Mouse (Mus musculus): Measurements from ENCODE around the gene Kansl3.

Kansl3 gene

DNA sequence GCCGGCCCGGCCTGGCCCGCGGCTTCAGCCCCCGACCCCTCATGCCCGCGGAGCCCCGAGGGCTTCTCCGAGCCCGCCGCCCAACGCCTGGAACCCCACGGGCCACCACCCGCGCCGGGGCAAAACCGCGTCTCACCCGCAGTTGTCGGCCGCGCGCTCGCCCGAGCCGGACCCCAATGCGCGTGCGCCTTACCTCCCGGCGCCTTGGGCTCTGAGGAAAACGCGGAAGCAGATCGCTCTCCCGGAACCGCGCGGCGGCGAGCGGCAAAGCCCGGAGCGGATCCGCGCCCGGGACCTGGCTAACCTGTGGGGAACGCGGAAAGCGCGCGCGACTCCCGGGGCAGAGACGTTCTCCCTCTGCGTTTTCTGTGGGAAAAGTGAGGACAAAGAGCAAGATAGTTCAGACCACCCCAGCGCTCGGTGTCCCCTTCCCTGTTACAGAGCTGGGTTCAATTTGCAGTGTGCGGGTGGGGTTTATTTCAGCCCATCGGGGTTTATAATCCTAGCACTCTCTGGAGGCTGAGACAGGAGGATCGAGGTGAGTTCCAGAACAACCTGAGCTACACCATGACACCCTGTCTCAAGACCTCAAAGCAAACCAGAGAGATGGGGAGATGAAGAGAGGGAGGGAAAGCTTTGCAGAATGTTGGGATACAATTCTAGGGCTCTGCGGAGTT lies at the start of gene Kansl3:
Kansl3 (minus strand) TSS at position 213 of the 677 bp plus-strand sequence.
- peak; percentile 72 to 74 for DNase-seq

DNA sequence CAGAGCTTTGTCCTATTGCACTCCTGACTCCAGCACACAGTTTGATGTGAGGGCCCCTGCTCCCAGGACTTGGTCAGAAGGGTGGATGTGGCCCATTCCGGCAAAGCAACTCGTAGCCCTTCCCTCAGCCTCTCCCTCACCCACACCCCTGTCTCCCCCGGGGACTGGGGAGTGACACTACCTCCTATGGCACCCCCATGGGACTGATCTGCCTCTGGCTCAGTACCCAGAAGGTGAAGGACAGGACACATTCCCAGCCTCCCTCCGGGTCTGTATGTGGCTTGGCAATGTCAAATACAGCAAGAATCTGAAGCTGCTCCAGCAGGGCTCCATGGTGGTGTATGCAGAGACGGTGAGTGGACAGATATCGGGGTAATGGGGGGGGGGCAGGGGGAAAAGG lies 35.5 kb upstream of the Kansl3 start:
- DNase-seq = no peak

DNA sequence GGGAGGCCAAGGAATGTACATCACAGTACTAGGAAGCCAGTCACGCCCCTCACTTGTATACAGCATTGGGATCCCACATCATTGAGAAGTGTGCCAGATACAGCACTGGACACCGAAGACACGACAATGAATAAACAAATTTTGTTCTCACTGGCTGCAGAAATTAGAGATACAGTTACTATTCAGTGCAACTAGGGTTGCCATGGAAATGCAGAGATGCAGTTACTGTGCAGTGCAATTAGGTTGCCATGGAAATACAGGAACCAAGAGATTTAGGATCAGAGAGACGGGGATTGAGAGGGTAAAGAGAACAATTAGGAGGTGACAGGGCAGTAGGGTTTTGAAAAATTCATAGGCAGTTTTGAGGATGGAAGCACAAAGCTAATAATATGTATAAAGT lies 32.5 kb upstream of the Kansl3 start:
- DNase-seq = no peak

DNA sequence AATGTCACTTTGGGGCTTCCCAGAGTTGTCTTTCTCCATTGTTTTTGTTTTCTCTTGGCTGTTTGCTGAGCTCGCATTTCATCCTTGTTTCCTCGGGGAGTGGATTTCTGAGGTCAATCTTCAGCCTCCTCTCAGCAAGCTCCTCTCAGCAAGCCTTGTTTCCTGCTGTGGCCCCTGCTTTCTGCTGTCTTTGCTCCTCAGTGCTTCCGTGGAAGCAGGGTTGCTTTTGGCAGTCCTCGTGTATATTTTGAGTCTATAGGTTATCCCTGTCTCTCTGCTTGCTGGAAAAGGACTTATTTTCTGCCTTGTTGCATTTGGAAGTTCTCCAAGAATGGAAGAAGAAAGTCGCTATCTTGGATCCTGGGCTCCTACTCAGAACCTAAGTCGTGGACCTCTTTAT lies 28.1 kb upstream of the Kansl3 start:
- DNase-seq = no peak

DNA sequence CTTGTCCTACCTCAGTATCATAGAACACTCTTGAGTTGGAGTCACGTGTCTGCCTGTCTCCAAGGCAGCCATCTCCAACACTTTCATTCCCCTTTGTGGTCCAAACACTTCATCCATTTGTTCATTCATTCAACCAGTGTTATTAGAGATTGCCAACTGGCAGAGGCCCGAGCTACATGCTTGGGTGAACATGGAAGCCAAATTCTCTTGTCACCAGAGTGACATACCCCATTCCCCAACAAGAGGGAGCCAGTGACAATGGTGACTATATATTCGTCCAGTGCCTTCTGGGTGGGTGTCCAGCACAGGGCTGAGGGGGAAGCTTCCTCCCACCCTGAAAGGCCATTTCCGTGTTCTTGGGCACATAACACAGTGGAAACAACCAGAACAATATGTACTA lies 10.6 kb upstream of the Kansl3 start:
- no peak for DNase-seq

DNA sequence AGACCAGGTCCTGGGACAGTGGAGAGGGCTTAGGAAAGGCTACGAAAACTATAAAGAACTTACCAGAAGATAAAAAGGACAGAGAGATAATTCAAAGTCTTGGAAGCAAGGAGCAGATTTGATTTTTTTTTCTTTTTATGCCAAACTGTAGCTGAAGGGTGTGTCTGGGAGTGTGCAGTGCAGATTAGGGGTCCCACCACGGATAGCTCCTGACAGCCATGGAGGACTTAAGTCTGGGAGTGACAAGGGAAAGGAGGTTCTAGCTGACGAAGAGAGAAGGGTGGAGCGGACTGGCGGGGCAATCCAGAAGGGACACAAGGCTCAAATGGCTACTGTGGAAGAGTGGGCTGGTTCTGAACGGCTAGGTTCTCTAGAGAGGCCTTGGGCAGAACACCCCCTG lies 9.9 kb upstream of the Kansl3 start:
- DNase-seq = no peak

DNA sequence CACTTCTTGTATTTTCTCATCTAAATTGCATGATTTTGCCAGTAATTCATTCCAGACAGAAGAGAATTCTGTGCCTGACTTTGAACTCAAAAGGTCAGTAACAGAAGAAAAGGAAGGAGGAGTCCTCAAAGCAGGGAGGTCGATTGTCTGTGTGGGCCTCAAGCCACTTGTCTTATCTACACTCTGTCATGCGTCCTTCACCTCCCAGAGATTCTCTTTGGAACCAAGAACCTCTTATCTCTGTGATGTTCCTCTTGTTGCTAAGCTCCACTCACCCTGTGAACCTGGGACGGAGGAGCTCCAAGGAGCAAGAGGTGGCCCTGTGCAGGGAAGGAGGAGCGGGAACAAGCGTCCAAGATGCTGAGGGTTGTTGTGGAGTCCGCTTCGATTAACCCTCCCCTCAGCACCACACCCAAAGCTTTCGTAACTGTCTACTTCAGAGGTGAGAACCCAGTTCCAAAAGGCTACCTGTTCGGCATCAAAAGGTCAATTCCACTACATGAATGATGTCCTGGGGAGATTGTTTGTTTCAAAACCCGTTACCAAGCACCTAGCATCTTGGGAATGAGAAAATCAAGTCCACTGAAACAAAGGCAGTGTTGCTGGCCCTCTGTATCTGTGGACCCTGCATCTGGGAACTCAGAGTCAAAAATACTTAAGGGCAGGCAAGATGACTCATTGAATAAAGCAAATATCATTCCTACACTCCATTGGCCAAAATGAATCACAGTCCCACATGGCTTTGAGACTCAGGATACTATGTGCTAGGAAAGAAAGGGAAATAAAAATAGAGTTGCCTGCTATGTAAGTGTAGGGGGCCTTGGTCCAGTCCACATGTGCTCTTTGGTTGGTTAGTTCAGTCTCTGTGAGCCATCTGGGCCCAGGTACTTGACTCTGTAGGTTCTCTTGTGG lies 3.2 kb upstream of the Kansl3 start, which contains the start of gene Fer1l5:
Fer1l5 (plus strand) TSS at position 358 of the 912 bp plus-strand sequence.
- DNase-seq = no peak

DNA sequence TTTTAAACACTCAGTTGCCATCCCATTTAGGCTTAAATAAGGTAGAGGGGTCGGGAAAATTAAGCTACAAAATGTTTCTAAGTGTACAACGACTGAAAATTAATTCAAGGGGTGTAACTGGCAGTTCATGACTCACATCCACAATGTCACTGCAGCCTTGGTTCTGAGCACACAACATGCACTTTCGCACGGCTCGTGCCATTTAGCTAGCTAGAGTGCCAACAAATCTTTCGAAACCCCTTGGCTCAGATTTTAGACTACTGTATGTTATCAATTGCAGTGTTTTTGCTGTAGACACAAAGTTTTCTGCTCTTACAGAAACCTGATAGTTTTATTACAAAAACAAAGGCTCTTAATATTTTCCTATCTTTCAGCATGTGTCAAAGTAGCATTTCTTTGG lies 1.9 kb upstream of the Kansl3 start:
- no peak for DNase-seq

DNA sequence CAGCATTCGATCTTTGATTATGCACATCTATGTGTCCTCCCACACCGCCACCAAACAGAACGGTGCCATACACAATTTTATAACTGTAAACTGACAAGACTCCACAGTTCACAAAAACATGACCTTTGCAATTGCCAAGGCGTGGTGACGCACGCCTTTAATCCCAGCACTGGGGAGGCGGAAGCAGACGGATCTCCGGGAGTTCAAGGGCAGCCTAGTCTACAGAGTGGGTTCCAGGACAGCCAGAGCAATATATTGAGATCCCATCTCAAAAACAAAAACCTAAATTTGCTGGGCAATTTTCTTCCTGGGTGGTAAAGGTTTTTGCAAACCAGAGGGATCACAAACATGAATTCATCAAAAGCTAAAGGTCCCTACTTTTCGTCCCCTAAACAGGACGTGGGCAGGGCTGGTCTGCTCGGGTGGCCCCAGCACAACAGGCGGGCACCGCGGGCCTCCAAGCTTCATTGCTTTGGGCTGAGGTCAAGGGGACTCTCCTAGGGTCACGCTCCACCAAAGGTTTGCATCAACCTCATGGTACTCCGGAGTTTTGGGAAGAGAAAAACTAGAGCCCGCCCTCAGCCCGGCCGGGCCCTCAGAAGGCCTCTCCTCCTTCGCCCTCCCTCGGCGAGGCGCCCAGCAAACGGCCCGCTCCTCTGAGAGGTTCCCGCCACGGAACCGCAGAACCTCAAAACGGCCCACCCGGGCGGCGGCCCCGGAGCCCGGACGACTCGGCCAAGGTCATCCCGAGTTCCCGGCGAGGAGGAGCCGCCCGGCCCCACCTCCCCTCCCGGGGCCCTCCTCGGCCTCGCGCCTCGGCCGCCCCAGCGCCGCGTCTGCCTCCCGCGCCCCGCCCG lies 641 bp downstream of the Kansl3 start:
- DNase-seq = peak in 1 of 2 experiments; percentile 41

DNA sequence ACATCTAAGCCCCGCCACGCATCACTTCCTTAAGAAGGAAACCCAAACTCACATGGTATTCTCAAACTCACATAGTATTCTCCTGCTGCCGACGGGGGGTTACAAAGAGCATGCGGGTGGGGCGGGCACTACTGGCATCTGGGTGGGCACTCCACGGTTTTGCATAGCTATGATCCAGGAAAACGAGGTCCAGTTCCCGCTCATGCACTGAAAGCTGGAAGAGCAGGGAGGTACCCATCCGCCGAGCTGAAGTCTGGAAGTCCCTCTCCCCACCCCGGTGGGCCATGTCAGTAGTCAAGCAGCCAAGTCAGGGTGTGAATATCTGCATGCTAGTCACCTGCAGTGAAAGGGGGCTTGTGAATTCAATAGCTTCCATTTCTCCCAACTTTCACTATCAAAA lies 1.3 kb downstream of the Kansl3 start:
- DNase-seq = peak in 1 of 2 experiments; percentile 11

DNA sequence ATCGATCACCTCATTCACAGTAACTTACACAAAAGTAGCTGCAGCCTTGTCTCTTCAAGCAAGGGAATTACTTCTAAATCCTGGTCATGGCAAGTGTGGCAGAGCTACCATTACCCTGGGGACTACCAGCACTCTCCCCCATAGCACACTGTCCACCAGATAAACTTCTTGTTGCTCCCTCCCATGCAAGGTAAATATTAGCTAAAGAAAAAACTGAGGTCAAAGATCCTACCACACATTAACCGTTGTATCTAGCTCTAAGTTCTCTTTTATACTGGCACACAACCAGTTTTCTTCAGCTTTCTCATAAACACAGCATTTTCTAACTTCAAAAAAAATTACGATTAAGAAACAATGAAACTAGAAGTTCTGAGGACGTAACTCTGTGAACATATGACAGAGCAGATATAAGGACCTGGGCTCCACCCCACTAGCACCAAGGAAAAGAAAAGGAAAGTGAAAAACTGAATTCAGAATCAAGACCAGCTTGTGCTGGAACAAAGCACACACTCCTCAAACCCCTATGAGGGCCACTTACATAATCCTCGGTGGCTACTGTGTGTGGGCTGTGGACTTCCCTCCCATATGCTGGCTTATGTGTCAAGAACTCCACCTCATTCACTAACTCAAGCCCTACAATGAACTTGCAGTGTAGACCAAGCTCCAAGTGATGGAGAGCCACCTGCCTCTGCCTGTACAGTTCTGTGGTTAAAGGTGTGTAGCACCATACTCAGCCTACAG lies 11.9 kb downstream of the Kansl3 start:
- no peak for DNase-seq

DNA sequence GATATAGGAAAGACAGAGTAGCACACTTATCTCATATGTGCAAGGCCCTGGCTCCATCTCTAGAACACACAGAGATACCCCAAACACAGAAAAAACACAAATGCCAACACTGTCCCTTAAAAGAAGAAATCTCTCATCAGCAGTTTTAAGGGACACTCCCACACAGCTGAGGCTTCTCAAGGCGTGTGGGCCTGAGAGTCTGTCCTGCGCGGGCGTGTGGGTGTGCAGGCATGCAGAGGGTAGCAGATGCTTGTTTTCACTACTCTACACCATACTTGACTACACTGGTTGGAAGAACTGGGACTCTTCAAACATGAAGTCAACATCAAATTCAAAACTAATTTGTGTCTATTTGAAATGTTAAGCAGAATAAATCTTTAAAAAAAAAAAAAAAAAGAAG lies 16.6 kb downstream of the Kansl3 start:
- no peak for DNase-seq

DNA sequence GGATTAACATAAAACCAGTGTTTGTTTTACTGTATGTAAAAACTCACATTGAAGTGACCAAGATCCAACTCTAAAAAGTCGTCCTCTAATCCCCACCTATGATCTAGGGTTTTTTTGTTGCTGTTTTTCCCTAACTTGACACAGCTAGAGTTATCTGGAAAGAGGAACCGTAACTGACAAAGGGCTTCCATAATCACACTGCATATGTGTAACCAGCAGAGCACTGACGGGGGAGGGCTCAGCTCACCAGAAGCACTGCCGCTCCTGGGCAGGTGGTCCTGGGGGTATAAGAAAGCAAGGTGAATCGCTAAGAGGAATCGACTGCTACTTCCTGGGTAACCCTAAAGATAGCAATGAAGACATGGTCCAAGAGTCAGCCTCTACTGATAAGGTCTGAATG lies 26.4 kb downstream of the Kansl3 start:
- DNase-seq = no peak

DNA sequence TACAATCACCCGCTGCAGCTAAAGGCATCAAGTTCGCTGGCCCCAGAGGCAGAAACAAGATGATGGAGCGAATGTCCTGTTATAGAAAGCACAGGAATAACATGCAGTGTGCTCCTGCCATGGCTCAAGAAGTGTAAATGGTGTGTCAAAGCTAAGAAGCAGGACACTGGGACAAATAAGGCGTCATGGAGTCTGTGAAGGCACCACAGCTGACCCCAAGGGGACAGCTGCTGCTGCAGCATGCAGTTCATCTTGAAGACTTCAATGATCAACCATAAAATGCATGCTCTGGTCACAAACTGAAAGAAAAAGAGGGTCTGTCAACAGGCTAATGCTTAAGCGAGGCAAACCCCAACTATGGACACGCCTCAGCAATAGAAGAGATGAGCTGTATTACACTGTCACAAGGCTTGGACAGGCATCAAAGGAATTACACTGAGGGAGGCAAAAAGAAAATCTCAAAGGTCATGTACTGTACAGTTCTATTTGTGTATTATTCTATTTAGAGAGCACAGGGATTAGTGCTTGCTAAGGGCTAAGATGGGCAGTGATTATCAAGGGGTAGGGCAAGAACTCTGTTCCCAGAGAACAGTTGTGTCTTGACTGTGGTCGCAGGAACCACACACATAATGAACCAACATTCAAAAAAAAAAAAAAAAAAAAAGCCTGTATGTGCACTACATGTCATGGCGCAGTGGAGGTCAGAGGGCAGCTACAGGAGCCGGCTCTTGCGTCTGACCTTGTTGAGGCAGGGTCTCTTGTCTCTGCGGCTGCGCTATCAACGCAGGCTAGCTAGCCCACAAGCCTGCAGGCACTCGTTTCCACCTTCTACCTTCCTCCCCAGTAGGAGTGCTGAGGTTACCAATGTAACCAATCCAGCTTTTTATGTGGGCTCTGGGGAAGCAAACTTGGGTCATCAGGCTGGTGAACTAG lies 35.8 kb downstream of the Kansl3 start:
- no peak for DNase-seq

DNA sequence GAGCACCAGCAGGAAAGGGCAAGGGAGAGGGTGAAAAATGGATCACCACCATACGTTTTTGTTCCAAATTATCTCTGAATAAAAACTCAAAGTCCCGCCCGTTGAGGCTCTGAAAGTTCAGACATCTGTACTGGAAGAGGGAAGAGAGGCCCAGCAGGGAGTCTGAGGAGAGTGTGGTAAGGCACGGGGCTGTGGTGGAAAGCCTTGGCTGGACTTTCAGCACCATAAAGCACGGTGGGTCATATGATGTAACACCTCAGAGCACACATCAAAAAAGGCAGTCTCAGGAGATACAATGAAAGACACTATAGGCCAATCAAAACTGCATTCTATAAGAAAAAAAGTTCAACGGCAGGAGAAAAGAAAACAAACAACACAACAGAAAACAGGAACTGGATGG lies 37.2 kb downstream of the Kansl3 start:
- no peak for DNase-seq

DNA sequence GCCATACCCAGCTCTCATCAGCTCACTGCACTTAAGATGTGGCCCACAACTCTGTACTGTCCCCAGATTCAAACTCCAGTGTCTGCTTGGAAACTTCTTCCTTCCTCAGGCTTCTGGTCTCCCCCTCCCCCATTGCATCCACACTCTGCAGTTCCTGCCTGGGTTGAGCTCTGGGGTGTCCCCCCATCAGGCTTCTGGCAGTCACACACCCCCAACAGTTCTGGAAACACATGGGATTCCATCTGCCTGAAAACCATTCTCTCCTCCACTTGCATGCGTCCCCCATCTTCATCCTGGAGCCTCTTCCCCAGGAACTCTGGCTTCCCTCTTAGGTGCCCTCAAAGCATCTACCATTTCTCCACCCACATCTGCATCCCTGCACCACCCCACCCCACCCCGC lies 42.2 kb downstream of the Kansl3 start:
- DNase-seq = no peak

DNA sequence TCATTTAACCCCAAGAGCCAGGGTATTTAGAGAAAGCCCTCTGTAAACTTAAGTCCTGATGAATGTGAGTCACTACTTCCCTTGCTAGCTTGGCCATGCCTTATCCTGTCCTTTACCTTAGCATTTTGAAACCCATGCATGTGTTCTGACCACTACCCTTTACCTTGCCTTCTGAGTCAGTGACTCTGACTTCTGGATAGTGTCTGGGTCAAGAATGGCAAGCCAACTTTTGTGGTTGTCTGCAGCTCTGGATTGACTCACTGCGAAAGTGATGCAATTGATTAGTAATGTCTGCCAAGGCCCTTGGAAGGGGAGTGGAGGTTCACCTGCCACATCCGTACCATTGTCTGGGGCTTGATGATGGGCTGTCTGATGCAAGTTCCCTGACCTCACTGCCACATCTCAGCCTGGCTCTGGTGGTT lies 43.1 kb downstream of the Kansl3 start:
- no peak for DNase-seq

DNA sequence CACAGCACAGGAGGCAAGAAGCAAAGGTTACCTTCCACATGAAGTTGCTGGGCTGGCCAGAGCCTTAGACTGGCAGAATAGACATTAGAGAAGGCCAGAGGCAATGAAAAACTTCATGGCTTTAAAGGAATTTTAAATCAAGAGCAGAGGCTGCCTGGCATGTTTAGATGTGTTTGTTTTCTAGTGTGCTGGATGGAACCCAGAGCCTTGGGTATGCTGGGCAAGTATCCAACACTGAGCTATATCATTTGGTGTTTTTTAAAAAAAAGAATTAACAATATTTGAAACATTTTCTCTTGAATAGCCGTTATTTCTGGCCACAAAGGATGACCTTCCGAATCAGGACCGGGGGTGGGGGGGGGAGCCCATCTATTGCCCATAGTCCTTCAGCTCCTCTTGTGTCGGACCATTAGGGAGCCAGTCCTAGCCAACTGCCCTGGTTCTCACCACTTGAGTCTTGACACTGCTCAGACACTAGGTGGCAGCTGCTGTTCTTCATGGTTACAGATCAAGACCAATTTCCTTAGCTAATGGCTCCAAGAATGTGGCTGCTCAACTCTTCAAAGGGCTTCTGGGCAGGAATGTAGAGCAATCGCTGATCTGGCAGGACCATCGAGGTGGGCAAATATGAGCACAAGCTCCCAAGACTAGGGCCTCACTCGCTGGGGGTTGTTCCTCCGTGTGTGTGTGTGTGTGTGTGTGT lies 45.1 kb downstream of the Kansl3 start:
- DNase-seq = no peak

DNA sequence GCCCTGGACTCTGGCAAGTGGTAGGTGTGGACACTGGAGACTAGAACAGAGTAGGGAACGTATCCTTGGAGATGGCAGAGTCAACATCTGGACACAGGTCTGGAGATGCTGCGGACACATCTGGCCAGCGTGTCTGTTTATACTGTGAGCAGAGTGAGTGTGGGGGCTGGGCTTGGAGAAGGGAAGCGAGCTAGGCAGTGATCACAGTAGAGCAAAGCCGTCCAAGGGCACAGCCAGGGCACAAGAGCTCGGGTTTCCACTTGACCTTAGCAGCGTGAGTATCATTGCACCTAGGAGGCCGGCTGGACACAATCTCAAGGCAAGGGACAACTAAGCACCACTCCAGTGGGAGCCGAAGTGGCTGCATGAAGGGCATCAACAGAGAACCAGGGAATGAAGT lies 45.9 kb downstream of the Kansl3 start:
- no peak for DNase-seq

DNA sequence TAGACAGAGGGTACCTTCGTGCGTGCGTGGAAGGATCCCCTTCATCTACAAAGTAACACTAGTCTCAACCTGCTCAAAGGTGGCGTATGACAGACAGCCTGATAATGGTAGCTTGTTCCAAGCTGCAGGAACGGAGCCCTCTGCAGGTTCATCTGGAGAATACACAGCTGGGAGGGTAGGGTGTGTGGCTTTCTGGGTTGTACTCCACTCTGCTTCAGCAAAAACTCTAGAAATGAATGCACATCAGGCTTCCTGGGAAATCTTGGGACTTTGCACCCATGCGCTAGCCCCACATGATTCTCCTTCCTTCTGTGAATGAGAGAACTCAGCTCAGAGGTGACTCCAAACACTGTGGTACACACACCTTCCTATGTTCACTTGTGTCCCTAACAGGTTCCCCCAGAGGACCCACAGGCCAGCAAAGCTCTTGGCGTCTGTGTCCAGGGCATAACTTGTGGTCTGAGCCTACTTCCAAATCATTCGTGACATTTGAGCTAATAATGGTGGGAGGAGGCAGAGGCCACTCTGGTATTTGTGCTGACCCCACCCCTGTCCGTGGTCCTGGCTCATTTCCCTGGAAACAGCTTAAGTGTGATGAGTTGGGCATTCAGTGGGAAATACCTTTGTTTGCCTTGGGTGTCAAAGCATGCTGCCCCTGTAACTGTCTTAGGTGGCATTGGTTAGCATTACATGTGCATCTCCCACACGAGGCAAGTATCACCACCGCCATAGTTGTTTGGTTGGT lies 47.0 kb downstream of the Kansl3 start:
- no peak for DNase-seq

All from thymus, adult 18-20 months (tissue).